Mouse (Mus musculus): Measurements from ENCODE around the gene Srsf3. TPM values are rescaled to one million over a fixed set of nuclear protein-coding genes. Genes with fewer than 3 reads are reported as not detected.
"Not testable (repeated sequence)": the region's sequence is repeated elsewhere in the genome, so short reads cannot be mapped to it uniquely, and the experiment has no call there.

Srsf3 gene
- polyA plus RNA-seq, 1 experiment = 103 TPM

- no peak for DNase-seq (ENCODE audit: low read depth)
Measured at GRCm38 (mm10) chr17:29018292-29018984, 14.0 kb upstream of the Srsf3 start.

- DNase-seq (ENCODE audit: low read depth) = no peak
Measured at GRCm38 (mm10) chr17:29019391-29019790, 13.0 kb upstream of the Srsf3 start.

- DNase-seq (ENCODE audit: low read depth) = no peak
Measured at GRCm38 (mm10) chr17:29020444-29020843, 12.0 kb upstream of the Srsf3 start.

- no peak for DNase-seq (ENCODE audit: low read depth)
Measured at GRCm38 (mm10) chr17:29022230-29022819, 10.1 kb upstream of the Srsf3 start.

GRCm38 (mm10) chr17:29023346-29023745 lies 9.1 kb upstream of the Srsf3 start:
- DNase-seq (ENCODE audit: low read depth) = no peak

GRCm38 (mm10) chr17:29024047-29024892 lies 8.2 kb upstream of the Srsf3 start:
- no peak for DNase-seq (ENCODE audit: low read depth)

GRCm38 (mm10) chr17:29024896-29025565 lies 7.4 kb upstream of the Srsf3 start:
- no peak for DNase-seq (ENCODE audit: low read depth)

GRCm38 (mm10) chr17:29026652-29027356 lies 5.6 kb upstream of the Srsf3 start:
- no peak for DNase-seq (ENCODE audit: low read depth)

- no peak for DNase-seq (ENCODE audit: low read depth)
Measured at GRCm38 (mm10) chr17:29030321-29031034, 1.9 kb upstream of the Srsf3 start.

GRCm38 (mm10) chr17:29031085-29031711 lies 1.2 kb upstream of the Srsf3 start:
- not testable (repeated sequence) for DNase-seq (ENCODE audit: low read depth)

GRCm38 (mm10) chr17:29031771-29032273 lies 606 bp upstream of the Srsf3 start:
- DNase-seq (ENCODE audit: low read depth) = no peak

GRCm38 (mm10) chr17:29033569-29034061 lies 1.2 kb downstream of the Srsf3 start:
- no peak for DNase-seq (ENCODE audit: low read depth)

- no peak for DNase-seq (ENCODE audit: low read depth)
Measured at GRCm38 (mm10) chr17:29034264-29034663, 1.8 kb downstream of the Srsf3 start.

- no peak for DNase-seq (ENCODE audit: low read depth)
Measured at GRCm38 (mm10) chr17:29035506-29035905, 3.1 kb downstream of the Srsf3 start.

GRCm38 (mm10) chr17:29039351-29039750 lies 6.9 kb downstream of the Srsf3 start:
- no peak for DNase-seq (ENCODE audit: low read depth)

GRCm38 (mm10) chr17:29041632-29042031 lies 9.2 kb downstream of the Srsf3 start:
- not testable (repeated sequence) for DNase-seq (ENCODE audit: low read depth)

GRCm38 (mm10) chr17:29042569-29042968 lies 10.1 kb downstream of the Srsf3 start:
- DNase-seq (ENCODE audit: low read depth) = no peak

- DNase-seq (ENCODE audit: low read depth) = no peak
Measured at GRCm38 (mm10) chr17:29043583-29043982, 11.2 kb downstream of the Srsf3 start.

- DNase-seq (ENCODE audit: low read depth) = no peak
Measured at GRCm38 (mm10) chr17:29044146-29044924, 11.9 kb downstream of the Srsf3 start.

Data from gonadal fat pad, adult 2 months (tissue).